Mouse (Mus musculus): ENCODE results near the gene Washc3. TPM values are rescaled to one million over a fixed set of nuclear protein-coding genes. Genes with fewer than 3 reads are reported as not detected.

The Washc3 gene
- 100 to 1,000 TPM; 103 to 112 (median 104) TPM for polyA plus RNA-seq (2017; shearing (Covaris generic))

GRCm38 (mm10) chr10:88200951-88201638 is at the start of gene Washc3:
Gene Washc3 (plus strand): TSS chr10:88201093.
- peak; percentile 90 for ATAC-seq

GRCm38 (mm10) chr10:88151658-88152057 is 49.2 kb upstream of the Washc3 start:
- no peak for ATAC-seq

DNA sequence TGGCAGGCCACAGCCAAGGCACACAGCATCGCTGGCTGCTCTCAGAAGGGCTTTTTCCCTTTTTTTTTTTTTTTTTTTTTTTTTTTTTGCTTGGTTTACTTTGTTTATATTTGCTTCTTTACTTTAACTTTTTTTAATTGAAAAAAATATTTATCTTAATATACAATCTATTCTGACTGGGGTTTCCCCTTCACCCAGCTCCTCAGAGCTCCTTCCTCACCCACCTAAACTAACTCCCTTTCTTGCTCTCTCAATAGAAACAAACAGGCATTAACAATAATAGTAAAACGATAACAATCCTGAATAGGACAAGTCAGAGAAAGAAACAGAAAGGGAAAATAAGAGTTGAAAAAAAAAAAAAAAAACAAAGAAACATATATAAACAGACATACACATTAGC is 38.8 kb upstream of the Washc3 start:
- ATAC-seq: peak; percentile 56

- ATAC-seq: no peak
Observed at GRCm38 (mm10) chr10:88162676-88163075, 38.2 kb upstream of the Washc3 start.

GRCm38 (mm10) chr10:88166158-88166557 is 34.7 kb upstream of the Washc3 start:
- no peak for ATAC-seq

- ATAC-seq: no peak
Observed at GRCm38 (mm10) chr10:88167438-88168077, 33.3 kb upstream of the Washc3 start.

GRCm38 (mm10) chr10:88200541-88200940 is 352 bp upstream of the Washc3 start:
- no peak for ATAC-seq

- no peak for ATAC-seq
Observed at GRCm38 (mm10) chr10:88201650-88202049, 757 bp downstream of the Washc3 start.

GRCm38 (mm10) chr10:88202581-88202980 is 1.7 kb downstream of the Washc3 start:
- ATAC-seq: peak; percentile 26

DNA sequence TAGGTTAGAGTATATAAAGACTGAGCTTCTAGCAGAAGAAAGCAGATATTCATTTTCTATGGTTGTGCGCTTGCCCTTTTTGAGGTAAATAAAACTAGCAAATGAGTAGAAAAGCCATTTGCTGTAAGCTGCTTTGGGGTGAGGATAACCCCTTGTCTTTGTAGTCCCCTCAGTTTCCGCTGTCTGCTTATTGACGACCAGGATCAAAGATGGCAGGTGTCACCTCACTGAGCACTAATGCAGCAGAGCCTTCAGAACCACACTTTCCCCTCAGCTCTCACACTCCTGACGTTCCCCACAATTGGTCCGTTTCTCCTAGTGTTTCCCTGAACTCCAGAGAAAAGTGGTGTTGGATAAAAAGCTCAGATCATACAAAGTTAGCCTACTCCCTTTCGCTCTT is 2.3 kb downstream of the Washc3 start:
- no peak for ATAC-seq

DNA sequence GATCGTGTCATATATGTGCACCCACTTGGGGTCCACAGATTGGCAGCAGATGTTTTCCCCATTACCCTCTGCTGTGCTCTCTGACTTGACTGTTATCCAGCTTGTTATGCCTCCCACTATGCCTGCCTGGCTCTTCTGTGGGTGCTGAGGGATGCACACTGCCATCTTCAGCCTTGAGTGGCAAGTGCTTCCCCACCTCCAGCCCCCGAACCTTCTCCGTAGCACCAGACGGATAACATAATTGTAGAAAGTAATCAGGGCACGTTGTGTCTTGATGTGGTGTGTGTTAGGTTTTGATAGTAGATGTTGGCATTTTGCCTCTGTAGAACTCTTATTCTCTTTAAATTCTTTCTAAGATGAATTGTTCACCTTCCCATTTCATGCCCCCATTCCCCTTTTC is 11.8 kb downstream of the Washc3 start:
- ATAC-seq: no peak

GRCm38 (mm10) chr10:88214800-88215514 is 14.1 kb downstream of the Washc3 start:
- no peak for ATAC-seq

DNA sequence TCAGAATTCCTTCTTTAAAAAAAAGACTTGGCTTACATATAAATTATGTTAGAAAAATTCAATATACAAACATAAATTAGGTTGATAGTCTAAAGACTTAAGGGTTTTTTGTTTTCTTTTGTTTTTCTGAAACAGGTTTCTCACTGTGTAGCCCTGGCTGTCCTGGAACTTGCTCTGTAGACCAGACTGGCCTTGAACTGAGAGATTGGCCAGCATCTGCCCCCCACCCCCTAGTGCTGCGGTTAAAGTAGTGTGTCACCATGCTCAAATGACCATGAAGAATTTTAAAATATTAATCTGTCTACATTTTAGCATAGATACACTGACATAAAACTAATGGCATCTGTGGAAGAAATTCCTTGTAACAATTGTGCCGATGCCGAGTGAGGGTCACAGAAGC is 17.3 kb downstream of the Washc3 start:
- ATAC-seq: no peak

GRCm38 (mm10) chr10:88221718-88222117 is 20.8 kb downstream of the Washc3 start:
- no peak for ATAC-seq

GRCm38 (mm10) chr10:88225421-88225820 is 24.5 kb downstream of the Washc3 start:
- ATAC-seq: no peak

- ATAC-seq: no peak
Observed at GRCm38 (mm10) chr10:88227962-88228361, 27.1 kb downstream of the Washc3 start.

DNA sequence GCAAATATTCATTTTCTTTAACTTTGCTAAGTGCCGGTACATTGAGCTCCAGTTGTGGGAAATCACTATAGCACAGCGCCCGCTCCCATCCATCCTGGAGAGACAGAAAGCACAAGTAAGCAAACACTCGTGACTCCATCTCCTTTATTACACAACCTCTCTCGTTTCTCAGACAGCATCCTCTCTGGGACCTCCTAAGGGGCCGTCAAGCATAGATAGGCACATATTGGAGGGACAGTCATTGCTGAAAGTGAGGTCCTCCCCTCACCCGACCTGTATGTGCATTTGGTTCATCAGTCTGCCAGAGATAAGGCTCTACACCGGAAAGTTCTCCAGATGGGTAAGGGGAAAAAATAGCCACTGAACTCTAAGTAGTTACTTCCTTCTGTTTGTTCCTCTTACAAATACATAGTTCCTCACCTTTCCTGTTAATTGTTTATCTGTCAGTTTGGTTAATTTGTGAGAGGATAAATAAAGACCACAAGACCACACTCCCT is 27.7 kb downstream of the Washc3 start:
- ATAC-seq: no peak

DNA sequence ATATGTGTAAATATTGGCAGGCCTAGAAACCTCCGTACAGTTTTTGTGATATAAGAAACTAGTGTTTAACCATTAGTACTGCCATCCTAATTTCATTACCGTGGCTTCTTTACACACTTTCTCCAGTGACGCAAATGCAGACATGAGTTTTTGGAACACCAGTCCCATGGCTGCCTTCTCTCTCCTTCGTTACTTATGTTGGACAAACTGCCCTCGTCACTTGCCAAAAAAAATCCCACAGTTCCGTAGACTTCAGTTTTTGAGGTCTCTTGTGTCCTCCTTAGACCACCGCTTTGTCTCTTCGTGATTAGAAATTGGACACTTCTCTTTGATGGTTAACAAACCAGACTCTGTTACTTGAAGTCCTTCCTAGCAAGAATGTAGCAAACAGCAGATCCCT is 30.8 kb downstream of the Washc3 start:
- no peak for ATAC-seq

GRCm38 (mm10) chr10:88232765-88233164 is 31.9 kb downstream of the Washc3 start:
- ATAC-seq: no peak

DNA sequence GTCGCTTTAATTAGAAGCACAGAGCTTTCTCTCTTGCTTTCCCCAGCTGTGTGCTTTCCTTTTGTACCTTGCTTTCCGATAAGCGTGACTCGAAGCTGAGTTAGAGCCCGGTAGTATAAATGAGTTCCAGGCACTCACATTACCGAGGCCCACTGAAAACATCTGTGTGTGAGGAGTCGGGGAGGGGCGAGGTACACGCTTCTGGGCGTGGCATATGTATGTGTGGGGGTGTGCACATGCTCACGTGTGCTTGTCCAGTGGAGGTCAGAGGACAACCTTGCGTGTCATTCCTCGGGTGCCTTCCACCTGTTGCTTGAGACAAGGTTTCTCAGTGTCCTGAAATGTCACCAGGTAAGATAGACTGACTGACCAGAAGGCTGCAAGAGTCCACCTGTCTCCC is 43.8 kb downstream of the Washc3 start:
- no peak for ATAC-seq

DNA sequence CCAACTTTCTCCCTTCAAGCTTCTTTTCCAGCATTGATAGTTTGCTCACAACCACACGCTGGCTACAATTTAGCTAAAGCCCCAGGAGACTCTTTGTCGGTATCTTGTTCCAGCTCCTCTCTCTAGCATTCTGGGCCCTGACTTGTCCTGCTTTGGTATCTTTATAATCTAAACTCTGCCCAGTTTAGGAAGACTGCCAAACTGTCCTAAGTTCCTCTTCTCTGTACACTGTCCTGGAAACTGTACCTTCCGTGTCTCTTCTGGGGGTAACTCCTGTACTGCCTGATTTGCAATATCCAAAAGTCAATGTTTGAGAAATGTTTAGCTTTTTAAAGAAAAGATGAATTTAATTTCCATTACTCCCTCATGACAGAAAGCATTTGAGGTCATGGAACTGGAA is 49.4 kb downstream of the Washc3 start:
- ATAC-seq: no peak

GRCm38 (mm10) chr10:88252121-88252862 is 51.4 kb downstream of the Washc3 start:
- ATAC-seq: no peak

DNA sequence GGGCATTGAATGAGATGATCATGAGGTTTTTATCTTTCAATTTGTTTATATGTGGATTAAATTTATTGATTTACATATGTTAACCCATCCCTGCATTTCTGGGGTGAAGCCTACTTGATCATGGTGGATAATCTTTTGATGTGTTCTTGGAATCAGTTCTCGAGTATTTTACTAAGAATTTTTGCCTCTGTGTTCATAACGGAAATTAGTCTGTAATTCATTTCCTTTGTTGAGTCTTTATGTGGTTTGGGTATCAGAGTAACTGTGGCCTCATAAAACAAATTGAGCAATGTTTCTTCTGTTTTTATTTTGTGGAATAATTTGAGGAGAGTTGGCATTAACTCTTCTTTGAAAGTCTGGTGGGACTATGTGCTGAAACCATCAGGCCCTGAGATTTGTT is 54.7 kb downstream of the Washc3 start:
- ATAC-seq: peak; percentile 28
